Mouse (Mus musculus) embryonic fibroblast, embryonic 13.5 days (primary cell): ENCODE measurements around the gene Raet1e. TPM values are rescaled to one million over a fixed set of nuclear protein-coding genes. Genes with fewer than 3 reads are reported as not detected.
A peak's percentile ranks its signal among the peaks of the same experiment; 100 is the strongest.
"Not testable (repeated sequence)": the region's sequence is repeated elsewhere in the genome, so short reads cannot be mapped to it uniquely, and the experiment has no call there.

Source experiments
- H3K27ac ChIP-seq: 2 replicates; pipeline ENCODE4 v1.5.1; 2012; ENCODE audit warnings: low read length, control low read depth, inconsistent platforms; ENCODE audit not compliant: insufficient read depth
- H3K4me1 ChIP-seq: 2 replicates; pipeline ENCODE4 v1.6.1; 2011; ENCODE audit warnings: low read length; ENCODE audit not compliant: control insufficient read depth, insufficient read depth
- H3K4me3 ChIP-seq: 2 replicates; pipeline ENCODE4 v1.5.1; 2011; ENCODE audit warnings: mild to moderate bottlenecking, control low read depth, low read length; ENCODE audit not compliant: insufficient read depth
- CTCF ChIP-seq: IDR thresholded peaks from 2 replicates; pipeline ENCODE4 v1.5.1; 2011; ENCODE audit warnings: mild to moderate bottlenecking, control low read depth, low read length, moderate library complexity, borderline replicate concordance; ENCODE audit not compliant: insufficient read depth
- POLR2A ChIP-seq: IDR thresholded peaks from 2 replicates; pipeline ENCODE4 v1.6.1; 2011; ENCODE audit warnings: low read depth, mild to moderate bottlenecking, control low read depth, low read length, moderate library complexity
- polyA plus RNA-seq: library from polyadenylated mRNA; stranded (reverse); fragments of >200 nt; gene quantifications from 2 replicates; pipeline ENCODE4 v1.2.4, GENCODE M21; 2011; ENCODE audit warnings: low read depth; ENCODE audit not compliant: missing spikeins, insufficient read length

Gene Raet1e
- polyA plus RNA-seq, 1 experiment: 56.9 TPM

- not testable (repeated sequence) for H3K27ac ChIP-seq, H3K4me3 ChIP-seq, H3K4me1 ChIP-seq
These were observed 32.7 kb downstream of the Raet1e start for GRCm38 (mm10) chr10:22191035-22191434.

- not testable (repeated sequence) for H3K4me3 ChIP-seq, H3K4me1 ChIP-seq, H3K27ac ChIP-seq
These were observed 43.0 kb downstream of the Raet1e start for GRCm38 (mm10) chr10:22201352-22201751.

GRCm38 (mm10) chr10:22202784-22203583 is 44.6 kb downstream of the Raet1e start:
- not testable (repeated sequence) for H3K4me1 ChIP-seq, H3K27ac ChIP-seq, H3K4me3 ChIP-seq

- H3K4me3 ChIP-seq, H3K27ac ChIP-seq, H3K4me1 ChIP-seq: not testable (repeated sequence)
These were observed 48.1 kb downstream of the Raet1e start for GRCm38 (mm10) chr10:22206443-22206842.

- H3K27ac ChIP-seq, H3K4me3 ChIP-seq, H3K4me1 ChIP-seq: not testable (repeated sequence)
- TF ChIP-seq CTCF: peak; percentile 30; the same call in 1 of the 2 replicates
These were observed 53.8 kb downstream of the Raet1e start for GRCm38 (mm10) chr10:22212012-22212696.

- not testable (repeated sequence) for H3K4me3 ChIP-seq, H3K27ac ChIP-seq, H3K4me1 ChIP-seq
These were observed 65.3 kb downstream of the Raet1e start for GRCm38 (mm10) chr10:22223474-22224349.

GRCm38 (mm10) chr10:22265060-22265459 is 106.7 kb downstream of the Raet1e start:
- H3K4me1 ChIP-seq: no peaks in the 10 kb centered on the region
- TF ChIP-seq CTCF (no peak), POLR2A (no peak)
- H3K27ac ChIP-seq: no peak overlapping the region
- H3K4me3 ChIP-seq: no peak overlapping the region

GRCm38 (mm10) chr10:22270879-22271786 is 112.8 kb downstream of the Raet1e start:
- not testable (repeated sequence) for H3K4me1 ChIP-seq, H3K27ac ChIP-seq, H3K4me3 ChIP-seq

GRCm38 (mm10) chr10:22272914-22273683 is 114.7 kb downstream of the Raet1e start:
- H3K27ac ChIP-seq, H3K4me1 ChIP-seq: not testable (repeated sequence)
- H3K4me3 ChIP-seq: peak overlapping the region; percentile 30
